Mouse (Mus musculus) embryonic facial prominence, embryonic 11.5 days (tissue): ENCODE measurements at regions not wholly inside any gene's neighbourhood (a gene's known extent, or its start where the extent isn't known, plus 50 kb on each side); places are given as distances from the start of the nearest gene placed in this dataset.

Source experiments
- ATAC-seq: fragments of 200-750 bp; cut with Nextera tagmentation; replicated peaks from 2 replicates; pipeline ENCODE4 v1.8.0; 2017; ENCODE audit warnings: low read depth; ENCODE audit not compliant: insufficient number of reproducible peaks, low FRiP score, low TSS enrichment
- DNase-seq: peaks from one replicate; pipeline ENCODE4 v3.0.0-alpha.2; 2015; ENCODE audit warnings: low spot score
- H3K27ac ChIP-seq: fragments of 300-500 bp; sonication (generic); replicated peaks from 2 replicates; pipeline ENCODE4 v1.5.1; 2014; ENCODE audit warnings: mild to moderate bottlenecking, low read depth, low read length, control low read depth
- H3K27me3 ChIP-seq: fragments of 300-500 bp; sonication (generic); 2 replicates; pipeline ENCODE4 v1.6.1; 2014; ENCODE audit warnings: mild to moderate bottlenecking, low read length, moderate library complexity, mixed read lengths; ENCODE audit not compliant: control insufficient read depth, insufficient read depth
- H3K36me3 ChIP-seq: fragments of 300-500 bp; sonication (generic); replicated peaks from 2 replicates; pipeline ENCODE4 v1.6.1; 2014; ENCODE audit warnings: low read depth, mild to moderate bottlenecking, low read length, moderate library complexity, mixed read lengths; ENCODE audit not compliant: control insufficient read depth, insufficient read depth
- H3K4me1 ChIP-seq: fragments of 300-500 bp; sonication (generic); 2 replicates; pipeline ENCODE4 v1.6.1; 2014; ENCODE audit warnings: low read length, mixed read lengths; ENCODE audit not compliant: control insufficient read depth, insufficient read depth
- H3K4me2 ChIP-seq: fragments of 300-500 bp; sonication (generic); 2 replicates; pipeline ENCODE4 v1.6.1; 2014; ENCODE audit warnings: low read depth, mild to moderate bottlenecking, control low read depth, low read length, moderate library complexity
- H3K4me3 ChIP-seq: fragments of 300-500 bp; sonication (generic); 2 replicates; pipeline ENCODE4 v1.5.1; 2014; ENCODE audit warnings: low read depth, low read length, control low read depth
- H3K9ac ChIP-seq: fragments of 300-500 bp; sonication (generic); replicated peaks from 2 replicates; pipeline ENCODE4 v1.6.1; 2014; ENCODE audit warnings: mild to moderate bottlenecking, control low read depth, low read length
- H3K9me3 ChIP-seq: fragments of 300-500 bp; sonication (generic); replicated peaks from 2 replicates; pipeline ENCODE4 v1.6.1; 2016; ENCODE audit warnings: mild to moderate bottlenecking, low read length, inconsistent platforms, mixed read lengths; ENCODE audit not compliant: control insufficient read depth
- WGBS: fragments of 180-500 bp; shearing (Covaris S2); extraction: QIAGEN DNeasy Blood & Tissue Kit; methylation state at CpG from one replicate; pipeline ENCODE4 v1.1.7; 2014; 5-methylcytosine and 5-hydroxymethylcytosine counted together

DNA sequence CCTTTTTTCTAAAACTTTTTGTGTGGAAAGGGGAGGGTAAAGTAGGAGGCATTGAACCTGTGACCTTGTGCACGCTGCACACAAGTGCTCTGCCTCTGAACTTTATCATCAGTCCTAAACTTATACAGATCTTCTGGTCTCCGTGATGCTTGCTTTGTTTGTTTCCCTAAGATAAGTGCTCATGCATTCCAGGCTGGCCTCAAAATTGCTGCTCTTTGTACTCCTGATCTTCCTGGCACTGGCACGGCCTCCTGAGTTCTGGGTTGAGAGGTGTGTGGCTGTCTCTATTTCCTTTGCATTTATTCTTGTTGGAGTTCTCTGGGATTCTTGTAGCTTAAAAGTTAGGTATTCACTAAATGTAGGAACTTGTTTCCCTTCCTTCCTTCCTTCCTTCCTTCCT lies 86.1 kb upstream of the Aldh1a3 start:
- Histone ChIP-seq H3K27ac (no peak overlapping the region), H3K4me2 (no peak overlapping the region), H3K9ac (no peak overlapping the region), H3K27me3 (no peaks in the 10 kb centered on the region), H3K4me3 (no peak overlapping the region), H3K4me1 (no peaks in the 10 kb centered on the region), H3K9me3 (no peaks in the 10 kb centered on the region), H3K36me3 (no peaks in the 10 kb centered on the region)
- no peak for DNase-seq
- no peak for ATAC-seq
- 53% methylated on average over 3 of the region's 3 CpGs for WGBS

GRCm38 (mm10) chr7:66505734-66506133 lies 78.4 kb upstream of the Aldh1a3 start:
- DNase-seq (no peak), ATAC-seq (no peak)
- Histone ChIP-seq H3K27ac (no peak overlapping the region), H3K27me3 (no peaks in the 10 kb centered on the region), H3K4me1 (no peaks in the 10 kb centered on the region), H3K4me3 (no peak overlapping the region), H3K4me2 (no peak overlapping the region), H3K9me3 (no peaks in the 10 kb centered on the region), H3K9ac (no peak overlapping the region), H3K36me3 (no peaks in the 10 kb centered on the region)
- 77% methylated on average over 2 of the region's 2 CpGs for WGBS

- no peaks in the 10 kb centered on the region for H3K27me3 ChIP-seq
- no peak overlapping the region for H3K4me2 ChIP-seq
- H3K27ac ChIP-seq: no peak overlapping the region
- DNase-seq: no peak
- no peaks in the 10 kb centered on the region for H3K9me3 ChIP-seq
- no peak overlapping the region for H3K4me3 ChIP-seq
- H3K9ac ChIP-seq: no peak overlapping the region
- no peaks in the 10 kb centered on the region for H3K4me1 ChIP-seq
- WGBS: 95% methylated on average over 4 of the region's 4 CpGs
- no peak for ATAC-seq
- H3K36me3 ChIP-seq: no peaks in the 10 kb centered on the region
Observed at GRCm38 (mm10) chr7:66504519-66504918, 77.2 kb upstream of the Aldh1a3 start.

DNA sequence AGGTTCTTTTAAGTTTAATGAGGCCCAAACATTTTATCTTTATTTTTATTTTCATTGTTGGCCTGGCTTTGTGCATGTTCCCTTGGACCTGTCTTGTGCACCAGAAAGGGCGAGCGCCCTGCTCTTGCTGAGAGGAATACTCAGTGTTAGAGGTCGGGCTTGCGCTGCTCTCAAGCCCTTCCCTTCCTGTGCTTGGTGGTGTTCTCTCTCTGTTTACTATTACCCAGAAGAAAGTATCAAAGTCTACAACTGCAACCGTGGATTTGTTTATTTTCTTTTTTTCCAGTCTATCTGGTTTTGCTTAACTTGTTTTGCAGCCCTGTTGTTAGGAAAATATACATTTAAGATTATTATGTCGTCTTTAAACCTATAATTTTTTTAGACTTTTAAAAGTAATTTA lies 74.1 kb upstream of the Aldh1a3 start:
- Histone ChIP-seq H3K4me2 (no peak overlapping the region), H3K27me3 (no peaks in the 10 kb centered on the region), H3K4me1 (no peaks in the 10 kb centered on the region), H3K9me3 (no peaks in the 10 kb centered on the region), H3K9ac (no peak overlapping the region), H3K4me3 (no peak overlapping the region), H3K27ac (no peak overlapping the region), H3K36me3 (no peaks in the 10 kb centered on the region)
- WGBS: 63% methylated on average over 6 of the region's 6 CpGs
- no peak for DNase-seq
- no peak for ATAC-seq

DNA sequence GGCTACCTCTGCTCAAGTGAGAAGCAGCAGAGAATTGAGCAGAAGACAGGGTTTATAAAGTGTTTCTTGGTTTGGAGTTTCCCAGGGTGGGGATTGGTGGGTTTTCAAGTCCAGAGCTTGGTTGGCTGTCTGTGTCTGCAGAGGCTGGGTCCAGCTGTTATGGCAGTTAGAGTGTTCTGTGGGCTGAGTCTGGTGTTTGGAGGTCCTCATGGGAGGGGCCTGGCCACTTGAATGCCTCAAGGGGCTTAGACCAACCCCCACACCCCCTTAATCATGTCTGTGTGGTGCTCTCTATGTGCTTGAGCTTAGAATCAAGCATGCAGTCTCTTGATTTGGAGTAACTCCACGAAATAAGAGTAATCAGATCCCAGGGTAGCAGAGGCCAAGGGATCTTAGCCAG lies 70.2 kb upstream of the Aldh1a3 start:
- H3K36me3 ChIP-seq: no peaks in the 10 kb centered on the region
- H3K9ac ChIP-seq: no peak overlapping the region
- H3K27ac ChIP-seq: no peak overlapping the region
- no peaks in the 10 kb centered on the region for H3K9me3 ChIP-seq
- no peaks in the 10 kb centered on the region for H3K27me3 ChIP-seq
- no peaks in the 10 kb centered on the region for H3K4me1 ChIP-seq
- DNase-seq (no peak), ATAC-seq (no peak)
- no peak overlapping the region for H3K4me3 ChIP-seq
- 58% methylated on average over 1 of the region's 1 CpGs for WGBS
- H3K4me2 ChIP-seq: no peak overlapping the region

- no peaks in the 10 kb centered on the region for H3K27me3 ChIP-seq
- 69% methylated on average over 10 of the region's 10 CpGs for WGBS
- no peak overlapping the region for H3K27ac ChIP-seq
- H3K4me1 ChIP-seq: no peaks in the 10 kb centered on the region
- no peak overlapping the region for H3K4me3 ChIP-seq
- H3K36me3 ChIP-seq: no peaks in the 10 kb centered on the region
- ATAC-seq (no peak), DNase-seq (no peak)
- H3K9ac ChIP-seq: no peak overlapping the region
- H3K4me2 ChIP-seq: no peak overlapping the region
- H3K9me3 ChIP-seq: no peaks in the 10 kb centered on the region
Observed at GRCm38 (mm10) chr7:66493216-66493885, 66.0 kb upstream of the Aldh1a3 start.

GRCm38 (mm10) chr7:66492748-66493147 lies 65.4 kb upstream of the Aldh1a3 start:
- ATAC-seq: no peak
- 68% methylated on average over 12 of the region's 12 CpGs for WGBS

GRCm38 (mm10) chr7:66491501-66491900 lies 64.2 kb upstream of the Aldh1a3 start:
- no peak for DNase-seq
- ATAC-seq: no peak
- Histone ChIP-seq H3K27ac (no peak overlapping the region), H3K9me3 (no peaks in the 10 kb centered on the region), H3K4me1 (no peaks in the 10 kb centered on the region), H3K36me3 (no peaks in the 10 kb centered on the region), H3K4me2 (no peak overlapping the region), H3K9ac (no peak overlapping the region), H3K27me3 (no peaks in the 10 kb centered on the region), H3K4me3 (no peak overlapping the region)
- 67% methylated on average over 2 of the region's 2 CpGs for WGBS

More at GRCm38 (mm10) chr7:66492748-66493147, 65.4 kb upstream of the Aldh1a3 start:
- H3K9me3 ChIP-seq: no peaks in the 10 kb centered on the region
- no peak overlapping the region for H3K4me3 ChIP-seq
- no peaks in the 10 kb centered on the region for H3K4me1 ChIP-seq
- no peaks in the 10 kb centered on the region for H3K36me3 ChIP-seq
- H3K4me2 ChIP-seq: no peak overlapping the region
- H3K9ac ChIP-seq: no peak overlapping the region
- no peaks in the 10 kb centered on the region for H3K27me3 ChIP-seq
- no peak overlapping the region for H3K27ac ChIP-seq
- DNase-seq: no peak
